Mouse (Mus musculus): ENCODE data around the gene Rnf121. TPM values are rescaled to one million over a fixed set of nuclear protein-coding genes. Genes with fewer than 3 reads are reported as not detected.
A peak's percentile ranks its signal among the peaks of the same experiment; 100 is the strongest.
"Not testable (repeated sequence)": the region's sequence is repeated elsewhere in the genome, so short reads cannot be mapped to it uniquely, and the experiment has no call there.

The Rnf121 gene
- polyA plus RNA-seq, 1 experiment from 2014 or later = 18.2 TPM

DNA sequence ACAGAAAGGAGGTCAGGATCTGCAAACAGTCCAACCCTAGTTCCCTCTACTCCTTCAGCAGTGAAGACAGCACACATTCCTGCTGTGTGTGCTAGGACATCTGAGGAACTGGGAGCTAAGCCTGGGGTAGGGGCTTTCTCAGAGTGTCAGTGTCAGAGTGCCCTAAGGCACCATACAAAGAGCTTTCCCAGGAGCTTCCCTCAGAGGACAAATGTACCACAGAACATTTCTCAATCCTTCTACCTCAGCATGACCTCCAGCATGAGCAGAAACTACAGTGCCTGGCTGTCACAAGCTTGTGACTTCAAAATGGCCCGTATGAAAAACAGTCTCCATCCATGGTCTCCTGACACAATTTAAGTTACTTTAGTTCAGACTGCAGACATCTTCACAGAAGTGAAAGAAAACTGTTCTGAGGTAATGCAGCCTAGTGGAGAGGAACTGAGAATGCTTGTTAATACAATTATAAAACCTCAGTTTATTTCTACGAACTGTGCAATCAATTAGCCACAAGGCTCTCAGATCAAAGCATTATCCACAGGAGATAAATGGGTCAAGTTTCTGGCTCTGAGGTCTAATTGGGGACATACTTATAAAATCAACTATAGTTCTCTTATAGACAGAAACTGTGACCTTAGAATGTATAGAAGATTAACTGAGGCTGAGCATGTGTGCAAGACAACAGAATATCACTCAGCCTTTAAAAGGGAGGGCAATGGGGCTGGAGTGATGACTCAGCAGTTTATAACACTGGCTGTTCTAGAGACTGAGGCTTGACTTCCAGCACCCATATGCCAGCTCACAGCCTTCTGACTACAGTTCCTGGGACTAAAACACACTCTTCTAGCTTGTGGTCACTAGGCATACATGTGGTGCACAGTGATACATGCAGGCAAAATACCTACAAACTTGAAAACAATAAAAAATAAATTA, 39.8 kb downstream of the Rnf121 start:
- Histone ChIP-seq H3K4me2 (replicated peaks; ENCODE audit: low read depth, low read length) (no peak overlapping the region), H3K27ac (ENCODE audit: low read length) (no peak overlapping the region), H3K4me1 (ENCODE audit: insufficient read depth, low read depth, low read length) (no peaks in the 10 kb centered on the region), H3K9ac (replicated peaks; ENCODE audit: low read depth) (no peak overlapping the region), H3K4me3 (ENCODE audit: low read depth, low read length) (no peak overlapping the region), H3K9me3 (ENCODE audit: low read length) (no peaks in the 10 kb centered on the region), H3K36me3 (ENCODE audit: insufficient read depth, low read length) (peaks cover 22% of the 10 kb centered on the region; the same call in 1 of the 2 replicates), H3K27me3 (replicated peaks; ENCODE audit: insufficient read depth, low read length) (no peaks in the 10 kb centered on the region)
- 81% methylated on average over 2 of the region's 2 CpGs for WGBS
- DNase-seq (ENCODE audit: low spot score) = no peak
- no peak for ATAC-seq
- no peak for TF ChIP-seq CTCF (IDR thresholded peaks at IDR 0.05)

DNA sequence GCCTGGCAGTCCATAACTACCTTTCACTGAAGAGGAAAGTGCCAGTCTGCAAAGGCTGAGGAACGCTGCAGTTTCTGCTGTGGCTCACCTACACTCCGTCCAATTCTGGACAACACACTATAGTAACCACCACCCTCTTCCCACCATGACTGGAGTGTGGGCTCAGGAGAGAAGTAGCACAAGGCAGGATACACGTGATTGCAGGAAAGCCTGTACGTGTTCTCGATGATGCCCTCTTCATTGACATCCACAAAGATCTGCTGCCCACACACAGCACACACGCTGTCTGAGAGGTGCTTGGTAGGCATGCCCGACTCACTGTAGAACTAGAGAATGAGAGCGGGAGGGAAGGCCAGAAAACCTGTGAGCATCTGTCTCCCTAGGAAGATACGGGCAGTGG, 41.4 kb downstream of the Rnf121 start:
- no peak overlapping the region for H3K27ac ChIP-seq (ENCODE audit: low read length)
- H3K4me1 ChIP-seq (ENCODE audit: insufficient read depth, low read depth, low read length) = no peaks in the 10 kb centered on the region
- 0 out of 2 replicates have a peak, but pooled peaks cover 17% of the 10 kb centered on the region for H3K36me3 ChIP-seq (ENCODE audit: insufficient read depth, low read length)
- H3K9me3 ChIP-seq (ENCODE audit: low read length) = no peaks in the 10 kb centered on the region
- no peaks in the 10 kb centered on the region for H3K27me3 ChIP-seq (replicated peaks; ENCODE audit: insufficient read depth, low read length)
- DNase-seq (ENCODE audit: low spot score) (no peak), ATAC-seq (no peak)
- H3K4me3 ChIP-seq (ENCODE audit: low read depth, low read length) = no peak overlapping the region
- TF ChIP-seq EP300 (IDR thresholded peaks at IDR 0.05) (no peak), CTCF (IDR thresholded peaks at IDR 0.05) (no peak)
- 92% methylated on average over 9 of the region's 9 CpGs for WGBS
- no peak overlapping the region for H3K9ac ChIP-seq (replicated peaks; ENCODE audit: low read depth)
- no peak overlapping the region for H3K4me2 ChIP-seq (replicated peaks; ENCODE audit: low read depth, low read length)

DNA sequence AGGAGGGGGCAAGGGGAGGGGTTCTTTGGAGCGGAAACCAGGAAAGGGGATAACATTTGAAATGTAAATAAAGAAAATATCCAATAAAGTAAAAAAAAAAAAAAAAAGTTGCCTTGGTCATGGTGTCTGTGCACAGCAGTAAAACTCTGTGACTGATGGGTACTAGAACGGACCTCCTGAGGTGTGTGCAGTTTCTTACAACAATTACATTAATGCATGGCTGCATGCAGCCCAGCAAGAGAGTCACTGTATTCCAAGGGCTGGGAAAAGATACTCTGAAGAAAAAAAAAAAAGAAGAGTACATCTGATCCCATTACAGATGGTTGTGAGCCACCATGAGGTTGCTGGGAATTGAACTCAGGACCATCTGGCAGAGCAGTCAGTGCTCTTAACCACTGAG, 44.3 kb downstream of the Rnf121 start:
- H3K9ac ChIP-seq (replicated peaks; ENCODE audit: low read depth); H3K27me3 ChIP-seq (replicated peaks; ENCODE audit: insufficient read depth, low read length); H3K9me3 ChIP-seq (ENCODE audit: low read length); H3K4me3 ChIP-seq (ENCODE audit: low read depth, low read length); DNase-seq (ENCODE audit: low spot score); H3K4me2 ChIP-seq (replicated peaks; ENCODE audit: low read depth, low read length); H3K27ac ChIP-seq (ENCODE audit: low read length); ATAC-seq; H3K4me1 ChIP-seq (ENCODE audit: insufficient read depth, low read depth, low read length): not testable (repeated sequence)
- WGBS = 87% methylated on average over 2 of the region's 2 CpGs
- H3K36me3 ChIP-seq (ENCODE audit: insufficient read depth, low read length) = peaks cover 11% of the 10 kb centered on the region; the same call in 1 of the 2 replicates

DNA sequence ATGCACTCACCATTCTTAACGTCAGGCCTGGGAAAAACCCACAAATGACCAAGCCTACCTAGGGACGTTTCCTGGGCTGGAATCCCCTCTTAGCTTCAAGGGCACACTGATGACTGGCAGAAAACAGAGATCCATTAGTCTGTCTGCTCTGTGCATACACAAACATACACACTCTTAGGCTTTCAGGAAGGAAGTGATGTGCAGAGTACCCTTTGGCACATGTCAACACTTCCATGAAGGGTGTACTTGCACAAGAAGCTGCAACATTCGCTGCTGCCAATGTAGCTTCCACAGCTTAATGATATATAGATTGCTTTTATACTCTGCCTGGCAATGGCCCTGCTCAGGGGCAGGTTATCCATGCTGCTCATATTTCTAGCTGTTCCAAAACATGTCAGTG, 45.9 kb downstream of the Rnf121 start:
- H3K36me3 ChIP-seq (ENCODE audit: insufficient read depth, low read length) = peaks cover 23% of the 10 kb centered on the region
- no peak overlapping the region for H3K4me2 ChIP-seq (replicated peaks; ENCODE audit: low read depth, low read length)
- WGBS = 29% methylated on average over 3 of the region's 3 CpGs
- H3K9ac ChIP-seq (replicated peaks; ENCODE audit: low read depth) = no peak overlapping the region
- H3K4me3 ChIP-seq (ENCODE audit: low read depth, low read length) = no peak overlapping the region
- ATAC-seq = peak; percentile 44; the same call in 1 of the 2 replicates
- no peaks in the 10 kb centered on the region for H3K9me3 ChIP-seq (ENCODE audit: low read length)
- TF ChIP-seq CTCF (IDR thresholded peaks at IDR 0.05) (no peak), EP300 (IDR thresholded peaks at IDR 0.05) (no peak)
- H3K27me3 ChIP-seq (replicated peaks; ENCODE audit: insufficient read depth, low read length) = no peaks in the 10 kb centered on the region
- DNase-seq (ENCODE audit: low spot score) = peak; percentile 35
- H3K27ac ChIP-seq (ENCODE audit: low read length) = 0 out of 2 replicates have a peak overlapping the region, but pooled peaks have one; percentile 26
- H3K4me1 ChIP-seq (ENCODE audit: insufficient read depth, low read depth, low read length) = peaks cover 6% of the 10 kb centered on the region; the same call in 1 of the 2 replicates

DNA sequence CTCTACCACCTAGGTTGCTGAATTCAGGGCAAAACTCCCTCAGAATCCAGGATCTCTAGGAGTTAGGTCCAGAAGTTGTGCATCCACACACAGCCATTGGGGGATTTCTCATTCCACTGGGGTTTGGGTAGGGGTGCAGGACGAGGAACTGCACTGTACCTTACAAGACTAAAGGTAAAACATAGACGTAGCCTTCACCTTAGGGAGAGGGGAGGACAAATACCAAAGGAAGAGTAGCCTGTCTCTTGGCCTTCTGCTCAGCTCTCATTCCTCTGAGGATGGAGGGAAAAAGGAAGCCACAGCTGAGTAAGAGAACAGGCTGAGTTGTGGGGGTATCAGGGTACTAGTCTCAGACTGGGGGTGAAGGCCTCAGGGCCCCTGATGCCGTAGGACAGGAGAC, 46.7 kb downstream of the Rnf121 start, which contains the start of gene Il18bp:
Il18bp (minus strand) TSS at position 101 of the 400 bp plus-strand sequence.
- DNase-seq (ENCODE audit: low spot score) (no peak), ATAC-seq (no peak)
- no peaks in the 10 kb centered on the region for H3K9me3 ChIP-seq (ENCODE audit: low read length)
- H3K9ac ChIP-seq (replicated peaks; ENCODE audit: low read depth) = 0 out of 2 replicates have a peak within 1 kb of the TSS, but pooled peaks have one; percentile 3
- WGBS = 88% methylated on average over 3 of the region's 3 CpGs
- H3K27ac ChIP-seq (ENCODE audit: low read length) = peak within 1 kb of the TSS; percentile 26; the same call in 1 of the 2 replicates
- no peaks in the 10 kb centered on the region for H3K27me3 ChIP-seq (replicated peaks; ENCODE audit: insufficient read depth, low read length)
- peaks cover 6% of the 10 kb centered on the region; the same call in 1 of the 2 replicates for H3K4me1 ChIP-seq (ENCODE audit: insufficient read depth, low read depth, low read length)
- H3K36me3 ChIP-seq (ENCODE audit: insufficient read depth, low read length) = peaks cover 30% of the 10 kb centered on the region
- TF ChIP-seq EP300 (IDR thresholded peaks at IDR 0.05) (no peak), CTCF (IDR thresholded peaks at IDR 0.05) (no peak)
- H3K4me2 ChIP-seq (replicated peaks; ENCODE audit: low read depth, low read length) = peak within 1 kb of the TSS; percentile 41
- H3K4me3 ChIP-seq (ENCODE audit: low read depth, low read length) = no peak within 1 kb of the TSS

DNA sequence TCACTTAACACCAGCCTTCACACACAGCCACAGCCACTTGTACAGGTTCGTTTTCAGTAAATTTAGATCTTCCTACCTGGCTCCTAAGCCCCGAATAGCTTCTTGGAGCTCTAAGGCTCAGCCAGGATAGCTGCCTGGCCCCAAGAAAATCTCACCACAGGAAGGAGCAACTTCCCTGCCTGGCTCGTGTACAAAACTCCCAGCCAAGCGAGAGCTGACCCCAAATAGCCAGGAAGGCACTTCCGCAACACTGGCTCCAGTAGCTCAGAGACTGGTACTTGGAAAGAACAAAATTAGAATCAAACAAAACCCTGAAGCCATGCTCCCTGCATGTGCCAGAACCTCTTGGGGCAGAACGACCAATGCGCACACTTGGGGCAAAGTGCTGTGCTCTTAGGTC, 47.2 kb downstream of the Rnf121 start:
- WGBS = 50% methylated on average over 7 of the region's 7 CpGs
- DNase-seq (ENCODE audit: low spot score) (no peak), ATAC-seq (no peak)
- Histone ChIP-seq H3K36me3 (ENCODE audit: insufficient read depth, low read length) (peaks cover 35% of the 10 kb centered on the region), H3K9ac (replicated peaks; ENCODE audit: low read depth) (no peak overlapping the region), H3K9me3 (ENCODE audit: low read length) (no peaks in the 10 kb centered on the region), H3K27me3 (replicated peaks; ENCODE audit: insufficient read depth, low read length) (no peaks in the 10 kb centered on the region), H3K27ac (ENCODE audit: low read length) (peak overlapping the region; percentile 16; the same call in 1 of the 2 replicates), H3K4me1 (ENCODE audit: insufficient read depth, low read depth, low read length) (peaks cover 6% of the 10 kb centered on the region; the same call in 1 of the 2 replicates), H3K4me3 (ENCODE audit: low read depth, low read length) (no peak overlapping the region), H3K4me2 (replicated peaks; ENCODE audit: low read depth, low read length) (peak overlapping the region; percentile 41)
- TF ChIP-seq CTCF (IDR thresholded peaks at IDR 0.05) (no peak), EP300 (IDR thresholded peaks at IDR 0.05) (no peak)

Data from lung, postnatal 0 days (tissue).